8 mouse cellular contexts compared by ENCODE assay signal in the genomic region with DNA sequence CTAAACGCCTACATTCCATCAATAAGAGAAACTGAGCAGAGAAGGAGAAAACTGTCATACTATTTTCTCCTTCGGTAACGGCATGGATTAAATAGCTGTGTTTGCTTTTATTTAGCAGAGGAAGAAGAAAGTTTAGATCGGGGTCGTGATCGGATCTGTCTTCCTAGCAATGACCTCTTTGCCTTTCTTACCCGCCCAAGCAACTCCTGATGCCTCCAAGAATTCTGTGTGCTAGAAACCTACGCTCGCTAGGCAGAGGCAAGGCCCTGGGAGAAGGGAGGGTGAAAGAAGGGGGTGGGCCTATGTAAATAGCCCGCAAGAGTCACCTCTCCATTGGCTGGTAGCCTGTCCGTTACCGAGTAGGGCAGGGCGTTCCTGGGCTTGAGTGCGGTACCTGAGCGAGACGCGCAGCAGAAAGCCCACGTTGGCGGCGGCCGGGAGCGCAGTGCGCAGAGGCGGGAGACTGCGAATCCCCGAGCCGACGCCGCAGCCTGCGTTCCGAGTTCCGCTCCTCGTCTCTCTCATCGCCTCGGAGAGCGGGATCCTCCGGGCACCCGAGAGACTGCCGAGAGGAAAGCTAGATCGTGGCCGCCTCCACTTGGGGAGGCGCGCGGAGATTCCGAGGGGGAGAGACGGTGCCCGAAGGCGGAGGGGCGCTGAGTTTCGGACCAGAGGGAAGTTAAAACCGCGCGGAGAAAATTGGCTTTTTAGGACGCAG. TPM values are rescaled to one million over a fixed set of nuclear protein-coding genes. Genes with fewer than 3 reads are reported as not detected.
DNase-seq lines count a peak whose midpoint lies in the region; ATAC-seq lines count a peak whose summit lies in the region.

Bmp6 (plus strand) TSS at position 395 of the 718 bp plus-strand sequence.

- peak; percentile 84 for ATAC-seq in common myeloid progenitor, adult 5-6 weeks (replicated peaks; ENCODE audit: low read depth, poor library complexity, severe bottlenecking)
- peak; percentile 96 for ATAC-seq in hindbrain, embryonic 15.5 days (ENCODE audit: low FRiP score, low read depth)
- ATAC-seq in activated CD4-positive, CD25-positive, alpha-beta regulatory T cell, adult 4 months = no peak

- DNase-seq in adrenal gland, adult (ENCODE audit: inconsistent age in 2 of 2, low spot score in 1 of 2) = peak; percentile 69 to 93
- peak; percentile 66 to 71 for DNase-seq in gastrocnemius, adult 8-10 months (ENCODE audit: low spot score in 2 of 2)
- DNase-seq in layer of hippocampus, postnatal 36 days = peak; percentile 64 to 69
- DNase-seq in lung, postnatal 10 days = peak; percentile 86
- peak; percentile 88 for DNase-seq in right cerebral cortex, adult 18-20 months

- peak within 1 kb of the TSS; percentile 37 for H3K9ac ChIP-seq in hindbrain, embryonic 15.5 days

- WGBS in hindbrain, embryonic 15.5 days = 2% methylated on average over 53 of the region's 54 CpGs

- no peak within 1 kb of the TSS for H3K27ac ChIP-seq in hindbrain, embryonic 15.5 days (replicated peaks)

- H3K36me3 ChIP-seq in hindbrain, embryonic 15.5 days = no peaks in the 10 kb centered on the region

- no peaks in the 10 kb centered on the region for H3K9me3 ChIP-seq in hindbrain, embryonic 15.5 days

- H3K27me3 ChIP-seq in hindbrain, embryonic 15.5 days = peaks cover 36% of the 10 kb centered on the region

- H3K4me3 ChIP-seq in hindbrain, embryonic 15.5 days = peak within 1 kb of the TSS; percentile 50

- H3K4me2 ChIP-seq in hindbrain, embryonic 15.5 days = peak within 1 kb of the TSS; percentile 95

- H3K4me1 ChIP-seq in hindbrain, embryonic 15.5 days (replicated peaks) = peaks cover 34% of the 10 kb centered on the region

RNA-seq across cellular contexts. Expression of gene Bmp6, which starts in this region (rescaled TPM):
- total RNA-seq in common myeloid progenitor, adult 5-6 weeks (2017) = 0.29 TPM in 1 of 2 replicates, not detected in the other
- 10 to 100 TPM in 2 of 4 experiments, 1 to 10 TPM in 2; 5.0 to 11.7 (median 9.3) TPM for total RNA-seq in gastrocnemius, adult 8-10 months (2022)
- 4.3 and 4.6 TPM in 2 replicates for polyA plus RNA-seq in hindbrain, embryonic 15.5 days (2015; fragmentation: Nextera tagmentation; extraction: Ambion mirVana)
- 1 to 10 TPM; 3.0 to 6.4 TPM for total RNA-seq in layer of hippocampus, postnatal 36 days (2021)
- not detected for polyA plus RNA-seq in activated CD4-positive, CD25-positive, alpha-beta regulatory T cell, adult 4 months (2017; shearing (Covaris generic))

Comparison
In these comparisons a context has a peak if more than half of its experiments do, and no peak if none do; other contexts are left out.
1. Peak in ATAC-seq in common myeloid progenitor, adult 5-6 weeks; RNA of the gene not detected or under 1 TPM.